Mouse (Mus musculus): ENCODE measurements around the gene Card19. TPM values are rescaled to one million over a fixed set of nuclear protein-coding genes. Genes with fewer than 3 reads are reported as not detected.

The Card19 gene
- polyA plus RNA-seq, 1 experiment, result 22.0 TPM

GRCm38 (mm10) chr13:49195651-49196050 is 20.2 kb downstream of the Card19 start:
- Histone ChIP-seq H3K36me3 (ENCODE audit: control insufficient read depth, insufficient read depth, low read length) (no peaks in the 10 kb centered on the region), H3K4me3 (ENCODE audit: control insufficient read depth, low read depth, low read length) (no peak overlapping the region), H3K27ac (ENCODE audit: control insufficient read depth, insufficient read depth, low read depth, low read length) (no peak overlapping the region), H3K4me1 (ENCODE audit: control insufficient read depth, insufficient read depth, low read length) (no peaks in the 10 kb centered on the region; the same call in 1 of the 2 replicates), H3K27me3 (ENCODE audit: control insufficient read depth, insufficient read depth, low read length) (no peaks in the 10 kb centered on the region)
- TF ChIP-seq POLR2A (IDR thresholded peaks at IDR 0.05; ENCODE audit: control insufficient read depth, low read depth, low read length), result no peak
- TF ChIP-seq CTCF (IDR thresholded peaks at IDR 0.05; ENCODE audit: control insufficient read depth, insufficient read depth, insufficient replicate concordance, low read depth, low read length), result no peak

- H3K27me3 ChIP-seq (ENCODE audit: control insufficient read depth, insufficient read depth, low read length), result no peaks in the 10 kb centered on the region
- TF ChIP-seq CTCF (IDR thresholded peaks at IDR 0.05; ENCODE audit: control insufficient read depth, insufficient read depth, insufficient replicate concordance, low read depth, low read length) (no peak), POLR2A (IDR thresholded peaks at IDR 0.05; ENCODE audit: control insufficient read depth, low read depth, low read length) (no peak)
Measured at GRCm38 (mm10) chr13:49194811-49195210, 21.0 kb downstream of the Card19 start.

GRCm38 (mm10) chr13:49193650-49194049 is 22.2 kb downstream of the Card19 start:
- peaks cover 2% of the 10 kb centered on the region; the same call in 1 of the 2 replicates for H3K4me1 ChIP-seq (ENCODE audit: control insufficient read depth, insufficient read depth, low read length)
- H3K27ac ChIP-seq (ENCODE audit: control insufficient read depth, insufficient read depth, low read depth, low read length), result no peak overlapping the region
- H3K4me3 ChIP-seq (ENCODE audit: control insufficient read depth, low read depth, low read length), result no peak overlapping the region
- H3K36me3 ChIP-seq (ENCODE audit: control insufficient read depth, insufficient read depth, low read length), result no peaks in the 10 kb centered on the region
- no peaks in the 10 kb centered on the region for H3K27me3 ChIP-seq (ENCODE audit: control insufficient read depth, insufficient read depth, low read length)
- TF ChIP-seq POLR2A (IDR thresholded peaks at IDR 0.05; ENCODE audit: control insufficient read depth, low read depth, low read length) (no peak), CTCF (IDR thresholded peaks at IDR 0.05; ENCODE audit: control insufficient read depth, insufficient read depth, insufficient replicate concordance, low read depth, low read length) (no peak)

More at GRCm38 (mm10) chr13:49194811-49195210, 21.0 kb downstream of the Card19 start:
- no peak overlapping the region for H3K4me3 ChIP-seq (ENCODE audit: control insufficient read depth, low read depth, low read length)
- no peak overlapping the region for H3K27ac ChIP-seq (ENCODE audit: control insufficient read depth, insufficient read depth, low read depth, low read length)
- H3K4me1 ChIP-seq (ENCODE audit: control insufficient read depth, insufficient read depth, low read length), result no peaks in the 10 kb centered on the region; the same call in 1 of the 2 replicates
- H3K36me3 ChIP-seq (ENCODE audit: control insufficient read depth, insufficient read depth, low read length), result no peaks in the 10 kb centered on the region

- Histone ChIP-seq H3K27me3 (ENCODE audit: control insufficient read depth, insufficient read depth, low read length) (no peaks in the 10 kb centered on the region), H3K27ac (ENCODE audit: control insufficient read depth, insufficient read depth, low read depth, low read length) (no peak overlapping the region), H3K36me3 (ENCODE audit: control insufficient read depth, insufficient read depth, low read length) (no peaks in the 10 kb centered on the region), H3K4me1 (ENCODE audit: control insufficient read depth, insufficient read depth, low read length) (peaks cover 7% of the 10 kb centered on the region; the same call in 1 of the 2 replicates), H3K4me3 (ENCODE audit: control insufficient read depth, low read depth, low read length) (no peak overlapping the region)
- TF ChIP-seq POLR2A (IDR thresholded peaks at IDR 0.05; ENCODE audit: control insufficient read depth, low read depth, low read length), result no peak
- TF ChIP-seq CTCF (IDR thresholded peaks at IDR 0.05; ENCODE audit: control insufficient read depth, insufficient read depth, insufficient replicate concordance, low read depth, low read length), result no peak
Measured at GRCm38 (mm10) chr13:49192156-49192855, 23.5 kb downstream of the Card19 start.

GRCm38 (mm10) chr13:49191673-49192035 is 24.2 kb downstream of the Card19 start:
- TF ChIP-seq POLR2A (IDR thresholded peaks at IDR 0.05; ENCODE audit: control insufficient read depth, low read depth, low read length) (no peak), CTCF (IDR thresholded peaks at IDR 0.05; ENCODE audit: control insufficient read depth, insufficient read depth, insufficient replicate concordance, low read depth, low read length) (no peak)
- Histone ChIP-seq H3K36me3 (ENCODE audit: control insufficient read depth, insufficient read depth, low read length) (no peaks in the 10 kb centered on the region), H3K27me3 (ENCODE audit: control insufficient read depth, insufficient read depth, low read length) (no peaks in the 10 kb centered on the region), H3K4me1 (ENCODE audit: control insufficient read depth, insufficient read depth, low read length) (peaks cover 12% of the 10 kb centered on the region), H3K27ac (ENCODE audit: control insufficient read depth, insufficient read depth, low read depth, low read length) (no peak overlapping the region), H3K4me3 (ENCODE audit: control insufficient read depth, low read depth, low read length) (no peak overlapping the region)

GRCm38 (mm10) chr13:49190876-49191672 is 24.8 kb downstream of the Card19 start:
- Histone ChIP-seq H3K36me3 (ENCODE audit: control insufficient read depth, insufficient read depth, low read length) (no peaks in the 10 kb centered on the region), H3K4me1 (ENCODE audit: control insufficient read depth, insufficient read depth, low read length) (peaks cover 12% of the 10 kb centered on the region), H3K27me3 (ENCODE audit: control insufficient read depth, insufficient read depth, low read length) (no peaks in the 10 kb centered on the region), H3K4me3 (ENCODE audit: control insufficient read depth, low read depth, low read length) (no peak overlapping the region), H3K27ac (ENCODE audit: control insufficient read depth, insufficient read depth, low read depth, low read length) (no peak overlapping the region)
- no peak for TF ChIP-seq CTCF (IDR thresholded peaks at IDR 0.05; ENCODE audit: control insufficient read depth, insufficient read depth, insufficient replicate concordance, low read depth, low read length)
- no peak for TF ChIP-seq POLR2A (IDR thresholded peaks at IDR 0.05; ENCODE audit: control insufficient read depth, low read depth, low read length)

Measured in testis, adult 2 months (tissue).